Mouse (Mus musculus): Measurements from ENCODE around the gene Vmn1r188. TPM values are rescaled to one million over a fixed set of nuclear protein-coding genes. Genes with fewer than 3 reads are reported as not detected.
"Not testable (repeated sequence)": the region's sequence is repeated elsewhere in the genome, so short reads cannot be mapped to it uniquely, and the experiment has no call there.

Vmn1r188 gene
- total RNA-seq (2021) = not detected
- not detected in 2 replicates for polyA plus RNA-seq (2012; rRNA removed)
- long read RNA-seq = 0 reads

GRCm38 (mm10) chr13:22084140-22084539 lies at the start of gene Vmn1r188:
Gene Vmn1r188 (plus strand): TSS chr13:22084440.
- intact Hi-C loops (cut with DNase I); H3K4me1 ChIP-seq (ENCODE audit: control insufficient read depth, insufficient read depth, low read length): not testable (repeated sequence)

GRCm38 (mm10) chr13:22034443-22035266 lies 49.6 kb upstream of the Vmn1r188 start:
- Histone ChIP-seq H3K79me2 (replicated peaks; ENCODE audit: control insufficient read depth, insufficient read depth, low read length) (no peaks in the 10 kb centered on the region), H3K9ac (ENCODE audit: low read depth, low read length) (no peak overlapping the region), H3K4me1 (ENCODE audit: control insufficient read depth, insufficient read depth, low read length) (no peaks in the 10 kb centered on the region), H3K27ac (no peak overlapping the region), H3K27me3 (ENCODE audit: control insufficient read depth, insufficient read depth, low read length) (no peaks in the 10 kb centered on the region), H3K4me3 (peak overlapping the region; percentile 32; the same call in 1 of the 2 replicates), H3K36me3 (ENCODE audit: control insufficient read depth, insufficient read depth, low read length) (no peaks in the 10 kb centered on the region)
- intact Hi-C loops (cut with DNase I) = loop anchor here (5.0 to 10.0 kb wide), 2 partner anchors 210 to 1663 kb away; partner anchors contain the start of genes Hist1h1t and Hist1h4c
- DNase-seq = no peak
- TF ChIP-seq CTCF (IDR thresholded peaks at IDR 0.05) (no peak), EP300 (IDR thresholded peaks at IDR 0.05; ENCODE audit: insufficient read depth, low read depth, low read length) (no peak), POLR2A (IDR thresholded peaks at IDR 0.05; ENCODE audit: insufficient read depth, low read depth, low read length) (no peak)
- WGBS = 3% methylated on average over 14 of the region's 14 CpGs

More at GRCm38 (mm10) chr13:22084140-22084539, at the start of gene Vmn1r188:
- H3K27me3 ChIP-seq (ENCODE audit: control insufficient read depth, insufficient read depth, low read length); H3K79me2 ChIP-seq (replicated peaks; ENCODE audit: control insufficient read depth, insufficient read depth, low read length); DNase-seq; H3K9ac ChIP-seq (ENCODE audit: low read depth, low read length); H3K36me3 ChIP-seq (ENCODE audit: control insufficient read depth, insufficient read depth, low read length); H3K4me3 ChIP-seq; H3K27ac ChIP-seq: not testable (repeated sequence)
- WGBS = 78% methylated on average over 1 of the region's 1 CpGs

- H3K4me3 ChIP-seq = peak within 1 kb of the TSS; percentile 51
- not testable (repeated sequence) for H3K36me3 ChIP-seq (ENCODE audit: control insufficient read depth, insufficient read depth, low read length); H3K4me1 ChIP-seq (ENCODE audit: control insufficient read depth, insufficient read depth, low read length); H3K79me2 ChIP-seq (replicated peaks; ENCODE audit: control insufficient read depth, insufficient read depth, low read length); H3K27me3 ChIP-seq (ENCODE audit: control insufficient read depth, insufficient read depth, low read length); H3K27ac ChIP-seq
- intact Hi-C loops (cut with DNase I) = loop anchor here (5.0 to 10.0 kb wide), 2 partner anchors 211 to 1662 kb away; partner anchors contain the start of genes Hist1h1t and Hist1h4c
- TF ChIP-seq POLR2A (IDR thresholded peaks at IDR 0.05; ENCODE audit: insufficient read depth, low read depth, low read length) = peak; percentile 70
- peak within 1 kb of the TSS; percentile 58; the same call in 1 of the 2 replicates for H3K9ac ChIP-seq (ENCODE audit: low read depth, low read length)
- DNase-seq = peak; percentile 77 to 83
- WGBS = under 1% methylated on average over 30 of the region's 69 CpGs
These were observed 48.7 kb upstream of the Vmn1r188 start, which contains the start of the genes Hist1h2ah and Hist1h2bk for GRCm38 (mm10) chr13:22035267-22036148. Gene Hist1h2ah (minus strand): TSS chr13:22035568. Gene Hist1h2bk (plus strand): TSS chr13:22035870.

GRCm38 (mm10) chr13:22036149-22036956 lies 47.9 kb upstream of the Vmn1r188 start:
- Histone ChIP-seq H3K9ac (ENCODE audit: low read depth, low read length) (no peak overlapping the region), H3K4me1 (ENCODE audit: control insufficient read depth, insufficient read depth, low read length) (no peaks in the 10 kb centered on the region; the same call in 1 of the 2 replicates), H3K36me3 (ENCODE audit: control insufficient read depth, insufficient read depth, low read length) (no peaks in the 10 kb centered on the region), H3K27me3 (ENCODE audit: control insufficient read depth, insufficient read depth, low read length) (no peaks in the 10 kb centered on the region), H3K79me2 (replicated peaks; ENCODE audit: control insufficient read depth, insufficient read depth, low read length) (no peaks in the 10 kb centered on the region), H3K4me3 (peak overlapping the region; percentile 39; the same call in 1 of the 2 replicates), H3K27ac (no peak overlapping the region)
- whole genome bisulfite sequencing = 11% methylated on average over 20 of the region's 23 CpGs
- TF ChIP-seq POLR2A (IDR thresholded peaks at IDR 0.05; ENCODE audit: insufficient read depth, low read depth, low read length) (no peak; the same call in 1 of the 2 replicates), CTCF (IDR thresholded peaks at IDR 0.05) (no peak), EP300 (IDR thresholded peaks at IDR 0.05; ENCODE audit: insufficient read depth, low read depth, low read length) (no peak)
- intact Hi-C loops (cut with DNase I) = loop anchor here (5.0 to 10.0 kb wide), 2 partner anchors 212 to 1661 kb away; partner anchors contain the start of genes Hist1h1t and Hist1h4c
- DNase-seq = no peak

GRCm38 (mm10) chr13:22036986-22037385 lies 47.3 kb upstream of the Vmn1r188 start:
- no peak overlapping the region for H3K4me3 ChIP-seq

More at GRCm38 (mm10) chr13:22036986-22037385, 47.3 kb upstream of the Vmn1r188 start:
- H3K79me2 ChIP-seq (replicated peaks; ENCODE audit: control insufficient read depth, insufficient read depth, low read length) = no peaks in the 10 kb centered on the region
- H3K27me3 ChIP-seq (ENCODE audit: control insufficient read depth, insufficient read depth, low read length) = no peaks in the 10 kb centered on the region
- 81% methylated on average over 3 of the region's 3 CpGs for WGBS
- H3K36me3 ChIP-seq (ENCODE audit: control insufficient read depth, insufficient read depth, low read length) = no peaks in the 10 kb centered on the region
- TF ChIP-seq EP300 (IDR thresholded peaks at IDR 0.05; ENCODE audit: insufficient read depth, low read depth, low read length) = no peak
- TF ChIP-seq POLR2A (IDR thresholded peaks at IDR 0.05; ENCODE audit: insufficient read depth, low read depth, low read length) = no peak
- TF ChIP-seq CTCF (IDR thresholded peaks at IDR 0.05) = no peak
- no peaks in the 10 kb centered on the region; the same call in 1 of the 2 replicates for H3K4me1 ChIP-seq (ENCODE audit: control insufficient read depth, insufficient read depth, low read length)
- intact Hi-C loops (cut with DNase I) = loop anchor here (5.0 to 10.0 kb wide), 2 partner anchors 212 to 1660 kb away; partner anchors contain the start of genes Hist1h1t and Hist1h4c
- no peak overlapping the region for H3K27ac ChIP-seq
- H3K9ac ChIP-seq (ENCODE audit: low read depth, low read length) = no peak overlapping the region
- DNase-seq = no peak

Data from heart, adult 2 months (tissue).